Mouse (Mus musculus) yolk sac, embryonic 10.5 days (tissue): ENCODE results near the gene Zxdc.

Source experiments
- DNase-seq: peaks from one replicate; pipeline ENCODE4 v3.0.0-alpha.2; 2017; ENCODE audit warnings: low spot score

Gene Zxdc

DNA sequence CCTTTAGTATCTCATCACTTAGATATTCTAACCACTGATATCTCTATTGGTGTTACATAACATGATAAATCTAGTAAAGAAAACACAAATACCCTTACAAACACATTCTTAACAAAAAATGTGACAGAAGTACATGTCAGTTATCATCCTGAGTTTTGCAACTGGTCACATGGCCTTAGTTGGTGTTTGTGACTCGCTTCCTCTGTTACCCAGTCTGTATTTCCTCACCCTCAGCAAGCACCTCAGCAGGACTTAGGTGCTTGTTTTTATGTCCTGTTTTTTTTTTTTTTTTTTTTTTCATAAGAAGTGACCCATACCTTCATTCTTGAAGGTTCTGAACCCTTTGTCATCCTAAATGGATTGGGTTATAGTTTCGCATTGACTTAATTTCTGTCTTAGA lies 8.4 kb downstream of the Zxdc start:
- DNase-seq: no peak

DNA sequence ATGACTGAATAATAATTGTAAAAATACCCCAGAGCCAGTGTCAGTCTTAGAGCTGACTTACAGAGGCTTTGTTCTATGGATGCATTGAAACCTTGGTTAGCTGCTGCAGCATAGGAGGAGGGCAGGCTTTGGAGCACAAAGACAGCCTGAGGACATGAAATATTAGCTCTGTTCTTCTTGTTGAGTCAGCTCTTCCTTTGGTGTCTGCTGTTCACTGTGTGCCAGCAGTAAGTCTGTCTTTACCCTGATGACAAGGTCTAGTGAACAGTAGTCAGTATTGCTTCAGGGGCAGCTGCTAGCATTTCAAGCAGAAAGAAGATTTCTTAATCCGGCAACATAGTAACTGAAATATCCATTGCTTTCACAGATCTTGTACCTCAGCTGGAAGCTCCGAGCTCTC lies 12.2 kb downstream of the Zxdc start:
- no peak for DNase-seq

DNA sequence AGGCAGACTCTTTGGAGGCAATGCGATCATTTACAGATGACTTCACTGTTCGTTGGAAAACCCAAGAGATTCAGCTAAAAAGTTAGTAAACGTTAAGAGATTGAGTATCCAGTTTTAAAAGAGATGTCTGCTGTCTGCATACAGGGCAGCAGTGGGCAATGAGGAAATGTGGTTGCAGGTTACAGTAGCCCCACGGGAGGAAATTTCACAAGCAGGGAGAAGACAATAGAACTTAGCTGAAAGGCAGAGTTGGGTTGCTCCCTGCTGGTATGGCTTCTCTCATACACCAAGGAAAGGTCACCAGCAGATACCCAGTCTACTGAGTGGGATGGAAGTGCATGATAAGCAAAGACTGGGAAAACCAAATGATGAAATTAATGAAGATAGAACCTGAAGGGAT lies 21.3 kb downstream of the Zxdc start:
- DNase-seq: no peak

DNA sequence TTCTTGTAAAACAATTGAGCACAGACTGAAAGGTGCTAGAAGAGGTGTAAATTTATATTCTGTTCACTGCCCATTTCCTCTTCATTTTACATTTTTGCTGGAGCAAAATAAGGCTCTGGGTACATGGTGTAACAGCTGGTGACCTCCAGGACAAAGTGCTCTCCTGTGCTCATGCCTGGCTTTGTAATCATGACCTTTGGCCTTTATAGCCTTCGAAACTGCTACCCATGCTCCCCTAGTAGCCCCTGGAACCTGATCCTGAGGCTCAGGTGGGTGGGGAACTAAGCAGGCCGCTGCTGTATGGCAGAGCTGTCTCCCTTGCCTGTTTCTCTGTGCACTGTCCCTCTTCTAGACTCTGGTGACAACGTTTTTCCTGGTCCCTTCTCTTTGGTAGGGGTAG lies 24.7 kb downstream of the Zxdc start:
- peak; percentile 42 for DNase-seq

- DNase-seq: peak; percentile 18
These were observed 26.5 kb downstream of the Zxdc start for GRCm38 (mm10) chr6:90395751-90396150.

DNA sequence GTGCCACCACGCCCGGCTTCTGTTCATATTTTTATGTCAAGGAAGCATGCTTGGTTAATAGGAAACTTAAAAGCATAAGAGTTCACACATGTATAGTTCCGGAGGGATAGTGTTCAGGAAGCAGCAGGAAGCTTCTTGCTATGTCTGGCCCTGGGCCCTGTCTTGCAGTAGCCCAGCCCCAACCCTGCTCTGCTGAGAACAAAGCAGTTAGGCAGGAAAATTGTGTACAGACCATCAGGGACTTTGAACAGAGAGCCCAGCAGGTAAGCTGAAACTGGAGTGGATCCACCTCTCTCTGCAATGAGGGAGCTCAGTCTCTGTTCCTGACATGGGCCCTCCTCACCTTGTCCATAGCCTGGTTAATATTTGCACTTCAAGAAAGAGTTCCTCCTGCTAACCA lies 28.0 kb downstream of the Zxdc start:
- peak; percentile 67 for DNase-seq

- no peak for DNase-seq
These were observed 39.3 kb downstream of the Zxdc start for GRCm38 (mm10) chr6:90408632-90409031.

DNA sequence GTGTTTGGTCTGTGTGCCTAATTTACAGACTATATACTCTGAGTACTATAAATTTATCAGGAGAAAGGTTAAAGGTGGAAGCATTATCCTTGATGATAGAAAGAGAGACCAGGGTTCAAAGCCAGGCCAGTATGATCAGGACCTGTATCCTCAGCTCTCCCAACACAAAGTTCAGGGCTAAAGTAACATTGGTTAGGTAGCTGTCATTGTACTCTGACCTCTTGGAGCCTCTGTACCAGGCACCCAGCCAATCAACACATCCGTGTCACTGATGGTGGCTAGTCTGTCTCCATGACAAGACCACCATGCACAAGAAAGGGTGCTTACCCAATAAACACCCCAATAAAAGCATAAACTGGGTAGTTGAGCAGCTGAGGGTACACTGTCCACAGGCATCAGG lies 41.7 kb downstream of the Zxdc start:
- no peak for DNase-seq

GRCm38 (mm10) chr6:90411926-90412325 lies 42.6 kb downstream of the Zxdc start:
- no peak for DNase-seq

DNA sequence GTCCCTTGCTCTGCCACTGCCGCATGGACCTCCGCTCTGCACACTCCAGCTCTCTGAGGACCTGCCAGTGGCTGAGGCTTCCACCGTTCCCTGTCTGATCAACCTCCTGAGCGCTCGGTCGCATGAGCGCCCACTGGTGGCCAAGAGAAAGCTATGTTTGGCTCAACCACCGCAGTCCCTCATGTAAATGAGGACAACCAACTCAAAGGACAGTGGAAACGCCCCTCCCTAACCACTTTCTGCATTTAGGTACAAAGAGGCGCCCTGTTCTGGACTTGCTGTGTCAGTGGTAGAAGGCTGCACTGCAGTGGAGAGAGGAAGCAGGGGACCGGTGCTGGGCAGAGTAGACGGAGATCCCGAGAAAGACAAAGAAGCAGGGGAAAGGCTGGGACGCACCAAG lies 53.3 kb downstream of the Zxdc start:
- DNase-seq: peak; percentile 67

GRCm38 (mm10) chr6:90425361-90425760 lies 56.1 kb downstream of the Zxdc start:
- DNase-seq: no peak

- DNase-seq: no peak
These were observed 56.7 kb downstream of the Zxdc start for GRCm38 (mm10) chr6:90426003-90426402.

- peak; percentile 55 for DNase-seq
These were observed 59.2 kb downstream of the Zxdc start, which contains the start of gene Cfap100 for GRCm38 (mm10) chr6:90428380-90428974. Gene Cfap100, minus strand, starts transcription at chr6:90428797.

DNA sequence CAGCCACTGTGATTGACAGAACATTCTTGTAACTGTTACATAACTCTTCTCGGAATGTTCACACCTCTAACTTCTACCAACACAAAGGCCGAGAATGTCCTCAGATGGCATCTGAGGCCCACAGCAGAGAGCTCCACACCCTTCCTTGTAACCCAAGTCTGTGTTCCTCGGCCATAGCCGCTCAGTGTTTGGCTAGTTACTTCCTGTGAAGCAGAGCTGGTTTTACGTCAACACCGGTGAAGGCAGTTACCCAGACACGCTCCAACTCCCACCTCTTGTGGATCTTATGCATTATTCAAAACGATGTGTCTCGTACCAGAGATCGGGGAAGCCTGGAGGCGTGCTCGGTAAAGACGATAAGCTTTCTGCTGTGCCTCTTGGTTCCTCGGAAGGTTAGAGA lies 60.6 kb downstream of the Zxdc start:
- DNase-seq: no peak

- no peak for DNase-seq
These were observed 62.2 kb downstream of the Zxdc start for GRCm38 (mm10) chr6:90431487-90431886.

DNA sequence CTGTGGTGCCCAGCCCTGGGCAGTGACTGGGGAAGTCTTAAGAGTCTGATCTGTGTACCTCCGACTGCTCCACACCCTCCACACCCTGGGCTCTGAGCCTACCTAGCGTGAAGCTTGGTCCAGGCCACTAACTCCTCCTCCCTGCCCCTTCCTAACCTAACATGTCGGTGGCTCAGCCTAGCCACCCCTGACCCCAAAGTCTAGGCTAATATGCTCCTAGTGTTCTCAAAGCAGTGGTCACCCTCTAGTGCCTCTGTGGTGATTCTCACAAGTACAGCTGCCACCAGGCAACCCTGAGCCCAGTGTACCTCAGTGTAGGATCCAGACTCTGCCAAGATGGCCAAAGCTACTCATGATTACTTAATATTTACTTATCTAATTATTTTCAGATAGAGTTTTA lies 65.4 kb downstream of the Zxdc start:
- no peak for DNase-seq

DNA sequence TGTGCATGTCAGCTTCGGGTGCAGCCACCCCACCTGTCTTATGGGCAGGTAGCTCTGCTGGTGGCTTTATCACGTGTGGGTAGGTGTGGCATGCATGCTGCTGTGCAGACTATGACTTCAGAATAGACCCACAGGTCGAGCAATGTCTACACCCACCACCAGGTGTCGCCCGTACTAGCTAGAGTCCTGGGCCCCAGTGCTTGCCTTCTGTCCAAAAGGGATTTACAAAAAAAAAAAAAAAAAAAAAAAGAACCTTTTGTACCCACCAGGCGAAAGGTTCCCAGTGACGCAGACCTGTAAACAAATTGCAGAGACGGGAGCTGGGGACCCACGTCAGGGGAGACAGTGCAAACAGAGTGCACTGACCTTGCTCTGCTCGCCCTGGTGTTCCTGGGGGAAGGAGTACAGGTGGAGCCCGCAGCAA lies 65.9 kb downstream of the Zxdc start:
- DNase-seq: peak; percentile 53

GRCm38 (mm10) chr6:90436192-90436907 lies 67.1 kb downstream of the Zxdc start:
- no peak for DNase-seq

DNA sequence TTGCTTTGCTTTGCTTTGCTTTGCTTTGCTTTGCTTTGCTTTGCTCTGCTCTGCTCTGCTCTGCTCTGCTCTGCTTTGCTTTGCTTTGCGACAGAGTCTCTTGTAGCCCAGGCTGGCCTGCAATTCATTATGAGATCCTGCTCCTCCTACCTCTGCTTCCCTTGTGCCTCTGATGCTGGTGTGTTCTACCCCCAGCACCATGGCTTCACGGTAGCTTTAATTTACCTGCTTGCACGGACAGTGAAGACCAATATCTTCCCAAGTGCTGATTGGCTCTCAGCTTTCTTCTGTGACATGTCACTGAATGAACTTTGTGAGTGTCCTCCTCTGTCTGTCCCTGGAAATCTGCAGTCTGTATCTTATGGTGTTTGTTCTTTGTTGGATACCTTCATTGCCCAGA lies 67.7 kb downstream of the Zxdc start:
- DNase-seq: no peak

- no peak for DNase-seq
These were observed 77.6 kb downstream of the Zxdc start for GRCm38 (mm10) chr6:90446883-90447282.

GRCm38 (mm10) chr6:90450179-90450578 lies 80.9 kb downstream of the Zxdc start:
- DNase-seq: peak; percentile 62

- no peak for DNase-seq
These were observed 81.4 kb downstream of the Zxdc start for GRCm38 (mm10) chr6:90450697-90451096.

- no peak for DNase-seq
These were observed 82.2 kb downstream of the Zxdc start for GRCm38 (mm10) chr6:90451512-90451911.

- DNase-seq: no peak
These were observed 83.3 kb downstream of the Zxdc start for GRCm38 (mm10) chr6:90452603-90453002.
